8 mouse cellular contexts compared by ENCODE assay signal in the genomic region with DNA sequence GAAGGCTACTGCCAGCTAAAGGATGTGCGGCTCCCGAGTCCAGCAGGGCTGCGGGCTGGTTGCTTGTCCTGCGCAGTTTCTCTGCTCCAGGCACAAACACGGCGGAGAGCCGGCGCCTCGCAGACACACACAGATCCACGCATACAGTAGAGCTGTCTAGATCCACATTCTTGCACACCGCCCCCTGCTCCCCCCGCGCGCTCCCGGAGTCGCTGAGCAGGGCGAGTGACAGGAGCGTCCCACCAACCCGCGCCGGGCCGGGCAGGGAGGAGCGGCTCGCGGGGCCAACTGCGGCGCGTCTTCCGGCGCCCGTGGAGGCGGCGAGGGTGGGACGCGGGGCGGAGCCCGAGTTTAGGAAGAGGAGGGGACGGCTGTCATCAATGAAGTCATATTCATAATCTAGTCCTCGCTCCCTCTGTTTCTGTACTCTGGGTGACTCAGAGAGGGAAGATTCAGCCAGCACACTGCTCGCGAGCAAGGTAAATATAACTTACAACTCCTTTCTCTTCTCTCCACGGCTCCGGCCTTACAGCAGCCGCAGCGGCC. TPM values are rescaled to one million over a fixed set of nuclear protein-coding genes. Genes with fewer than 3 reads are reported as not detected.
DNase-seq lines count a peak whose midpoint lies in the region; ATAC-seq lines count a peak whose summit lies in the region.

A gene (plus strand): TSS at position 296 of the 546 bp plus-strand sequence.

- H3K27ac ChIP-seq in embryonic facial prominence, embryonic 11.5 days (replicated peaks; ENCODE audit: low read depth, low read length), result peak within 1 kb of the TSS; percentile 73
- H3K27ac ChIP-seq in midbrain, embryonic 11.5 days (ENCODE audit: low read depth, low read length), result no peak within 1 kb of the TSS

- peak; percentile 99 for DNase-seq in adrenal gland, postnatal 14 days
- peak; percentile 93 for DNase-seq in embryonic facial prominence, embryonic 11.5 days (ENCODE audit: low spot score)
- peak; percentile 97 for DNase-seq in kidney, adult 11 months
- peak; percentile 97 for DNase-seq in left cerebral cortex, postnatal 4 days
- peak; percentile 98 for DNase-seq in midbrain, embryonic 11.5 days (ENCODE audit: low spot score, missing footprints)
- peak; percentile 97 for DNase-seq in right cerebral cortex, postnatal 4 days
- DNase-seq in yolk sac, embryonic 10.5 days (ENCODE audit: low spot score), result peak; percentile 93

- H3K9ac ChIP-seq in embryonic facial prominence, embryonic 11.5 days (replicated peaks; ENCODE audit: low read length), result peak within 1 kb of the TSS; percentile 74
- peak within 1 kb of the TSS; percentile 68 for H3K9ac ChIP-seq in midbrain, embryonic 11.5 days (ENCODE audit: low read length)

- peak; percentile 95 for ATAC-seq in embryonic facial prominence, embryonic 11.5 days (replicated peaks; ENCODE audit: insufficient number of reproducible peaks, low FRiP score, low TSS enrichment, low read depth)
- peak; percentile 71 for ATAC-seq in granulocyte monocyte progenitor cell, adult 5-6 weeks (replicated peaks; ENCODE audit: poor library complexity, severe bottlenecking)
- ATAC-seq in midbrain, embryonic 11.5 days (ENCODE audit: low FRiP score), result peak; percentile 93

- peak within 1 kb of the TSS; percentile 100 for H3K4me2 ChIP-seq in embryonic facial prominence, embryonic 11.5 days (ENCODE audit: low read depth, low read length)
- H3K4me2 ChIP-seq in midbrain, embryonic 11.5 days, result peak within 1 kb of the TSS; percentile 100

- intact Hi-C loops in left cerebral cortex, postnatal 4 days (cut with DNase I), result loop anchor here (10.0 kb wide), 2 partner anchors 220 to 410 kb away; no protein-coding TSS in a partner anchor

- H3K36me3 ChIP-seq in embryonic facial prominence, embryonic 11.5 days (replicated peaks; ENCODE audit: control insufficient read depth, insufficient read depth, low read depth, low read length), result no peaks in the 10 kb centered on the region
- H3K36me3 ChIP-seq in midbrain, embryonic 11.5 days (ENCODE audit: control insufficient read depth, insufficient read depth, low read length), result no peaks in the 10 kb centered on the region

- no peaks in the 10 kb centered on the region for H3K27me3 ChIP-seq in embryonic facial prominence, embryonic 11.5 days (ENCODE audit: control insufficient read depth, insufficient read depth, low read length)
- H3K27me3 ChIP-seq in midbrain, embryonic 11.5 days (ENCODE audit: control insufficient read depth, insufficient read depth, low read length), result peaks cover 24% of the 10 kb centered on the region

- H3K9me3 ChIP-seq in embryonic facial prominence, embryonic 11.5 days (replicated peaks; ENCODE audit: control insufficient read depth, low read length), result no peaks in the 10 kb centered on the region
- no peaks in the 10 kb centered on the region for H3K9me3 ChIP-seq in midbrain, embryonic 11.5 days (ENCODE audit: control insufficient read depth, low read length)

- peak within 1 kb of the TSS; percentile 72 for H3K4me3 ChIP-seq in embryonic facial prominence, embryonic 11.5 days (ENCODE audit: low read depth, low read length)
- H3K4me3 ChIP-seq in midbrain, embryonic 11.5 days (ENCODE audit: low read depth, low read length), result peak within 1 kb of the TSS; percentile 65

- 0 out of 2 replicates have a peak, but pooled peaks cover 4% of the 10 kb centered on the region for H3K4me1 ChIP-seq in embryonic facial prominence, embryonic 11.5 days (ENCODE audit: control insufficient read depth, insufficient read depth, low read length)
- peaks cover 18% of the 10 kb centered on the region for H3K4me1 ChIP-seq in midbrain, embryonic 11.5 days (ENCODE audit: control insufficient read depth, insufficient read depth, low read length)

- 0% methylated on average over 45 of the region's 45 CpGs for WGBS in embryonic facial prominence, embryonic 11.5 days
- 0% methylated on average over 45 of the region's 45 CpGs for WGBS in midbrain, embryonic 11.5 days

RNA-seq across cellular contexts. Expression of the gene that starts here (rescaled TPM):
- 74.6 and 80.2 TPM in 2 replicates for total RNA-seq in adrenal gland, postnatal 14 days (2021)
- 46.2 and 53.4 TPM in 2 replicates for polyA plus RNA-seq in embryonic facial prominence, embryonic 11.5 days (2014; fragmentation: Nextera tagmentation; extraction: Ambion mirVana)
- total RNA-seq in granulocyte monocyte progenitor cell, adult 5-6 weeks (2014; fragmentation: Nextera tagmentation), result 54.2 and 66.4 TPM in 2 replicates
- total RNA-seq in granulocyte monocyte progenitor cell, adult 5-6 weeks (2017), result 51.4 and 56.8 TPM in 2 replicates
- 100 to 1,000 TPM; 222 to 231 TPM for total RNA-seq in left cerebral cortex, postnatal 4 days (2021)
- polyA plus RNA-seq in midbrain, embryonic 11.5 days (2014; fragmentation: Nextera tagmentation; extraction: Ambion mirVana), result 29.2 and 36.4 TPM in 2 replicates
